Mouse (Mus musculus): ENCODE data around the gene Fstl4.
A peak's percentile ranks its signal among the peaks of the same experiment; 100 is the strongest.

The Fstl4 gene

DNA sequence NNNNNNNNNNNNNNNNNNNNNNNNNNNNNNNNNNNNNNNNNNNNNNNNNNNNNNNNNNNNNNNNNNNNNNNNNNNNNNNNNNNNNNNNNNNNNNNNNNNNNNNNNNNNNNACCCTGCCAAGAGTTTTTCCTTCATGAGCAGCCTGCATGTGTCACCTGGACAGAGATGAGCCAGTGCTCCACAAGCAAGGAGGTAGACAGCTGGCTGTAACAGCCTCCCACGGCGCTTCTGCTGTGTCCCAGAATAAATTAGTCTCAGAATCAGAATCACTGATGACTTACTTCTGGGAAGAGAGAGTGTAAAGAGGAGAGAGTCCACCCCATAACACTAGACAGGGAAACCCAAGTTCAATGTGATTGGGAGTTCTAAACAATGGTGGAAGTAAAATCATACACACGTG is 464.6 kb downstream of the Fstl4 start:
- DNase-seq (ENCODE audit: low spot score in 2 of 2) = peak; percentile 61 to 79

- peak in 1 of 2 experiments; percentile 23 for DNase-seq (ENCODE audit: low spot score in 2 of 2)
Observed at GRCm38 (mm10) chr11:53231836-53232235, 467.4 kb downstream of the Fstl4 start.

- DNase-seq (ENCODE audit: low spot score in 2 of 2) = no peak
Observed at GRCm38 (mm10) chr11:53233590-53233989, 469.2 kb downstream of the Fstl4 start.

Measured in frontal cortex, postnatal 36 days (tissue).